Mouse (Mus musculus) hindbrain, postnatal 0 days (tissue): ENCODE results near the gene Tmem217. TPM values are rescaled to one million over a fixed set of nuclear protein-coding genes. Genes with fewer than 3 reads are reported as not detected.

Experiments used
- ATAC-seq: fragments of 200-750 bp; cut with Nextera tagmentation; 2 replicates; pipeline ENCODE4 v1.8.0; 2017; ENCODE audit warnings: mild to moderate bottlenecking, moderate TSS enrichment, moderate library complexity
- DNase-seq: peaks from one replicate; pipeline ENCODE4 v3.0.0-alpha.2; 2015; ENCODE audit warnings: low spot score
- H3K27ac ChIP-seq: fragments of 300-500 bp; sonication (generic); 2 replicates; pipeline ENCODE4 v1.5.1; 2014; ENCODE audit warnings: mild to moderate bottlenecking
- H3K27me3 ChIP-seq: fragments of 300-500 bp; sonication (generic); 2 replicates; pipeline ENCODE4 v1.6.1; 2014; ENCODE audit warnings: low read length, mixed read lengths; ENCODE audit not compliant: insufficient read depth
- H3K36me3 ChIP-seq: fragments of 300-500 bp; sonication (generic); 2 replicates; pipeline ENCODE4 v1.6.1; 2014; ENCODE audit warnings: low read length, mixed read lengths; ENCODE audit not compliant: insufficient read depth
- H3K4me1 ChIP-seq: fragments of 300-500 bp; sonication (generic); 2 replicates; pipeline ENCODE4 v1.6.1; 2014; ENCODE audit warnings: antibody characterized with exemption, low read length, mixed read lengths; ENCODE audit not compliant: insufficient read depth
- H3K4me2 ChIP-seq: fragments of 300-500 bp; sonication (generic); 2 replicates; pipeline ENCODE4 v1.6.1; 2014; ENCODE audit warnings: low read depth, mild to moderate bottlenecking, low read length, moderate library complexity, mixed read lengths
- H3K4me3 ChIP-seq: fragments of 300-500 bp; sonication (generic); 2 replicates; pipeline ENCODE4 v1.5.1; 2014; ENCODE audit warnings: low read length
- H3K9ac ChIP-seq: fragments of 300-500 bp; sonication (generic); replicated peaks from 2 replicates; pipeline ENCODE4 v1.6.1; 2014; ENCODE audit warnings: mild to moderate bottlenecking, low read length, moderate library complexity, mixed read lengths
- H3K9me3 ChIP-seq: fragments of 300-500 bp; sonication (generic); 2 replicates; pipeline ENCODE4 v1.6.1; 2016; ENCODE audit warnings: low read length, mixed read lengths
- CTCF ChIP-seq: IDR thresholded peaks from 2 replicates; pipeline ENCODE4 v1.5.1; 2016; ENCODE audit warnings: antibody characterized with exemption, control low read depth, low read depth
- WGBS: fragments of 180-500 bp; shearing (Covaris S2); extraction: QIAGEN DNeasy Blood & Tissue Kit; methylation state at CpG from one replicate; pipeline ENCODE4 v1.1.7; 2014; 5-methylcytosine and 5-hydroxymethylcytosine counted together
- polyA plus RNA-seq: library from polyadenylated mRNA; unstranded; fragments of >200 nt; fragmentation: Nextera tagmentation; extraction: Ambion mirVana; gene quantifications from 2 replicates; pipeline ENCODE4 v1.2.1, GENCODE M21; 2015
- total RNA-seq: library from RNA; depleted of rRNA; stranded (reverse); fragments of >200 nt; gene quantifications from 2 replicates; pipeline ENCODE4 v1.2.3, GENCODE M21; 2014

The Tmem217 gene
- total and polyA plus RNA-seq, 2 experiments from 2014 or later: 0.90 TPM; not detected in 1

GRCm38 (mm10) chr17:29589221-29589898 is 37.2 kb upstream of the Tmem217 start:
- DNase-seq (peak; percentile 77), ATAC-seq (peak; percentile 90)
- H3K36me3 ChIP-seq: peaks cover under 1% of the 10 kb centered on the region; the same call in 1 of the 2 replicates
- peak overlapping the region; percentile 69 for H3K27ac ChIP-seq
- H3K9ac ChIP-seq: no peak overlapping the region
- TF ChIP-seq CTCF: peak; percentile 25
- 23% methylated on average over 11 of the region's 11 CpGs for WGBS
- no peaks in the 10 kb centered on the region; the same call in 1 of the 2 replicates for H3K4me1 ChIP-seq
- H3K4me3 ChIP-seq: no peak overlapping the region
- no peaks in the 10 kb centered on the region for H3K9me3 ChIP-seq
- no peaks in the 10 kb centered on the region for H3K27me3 ChIP-seq
- H3K4me2 ChIP-seq: no peak overlapping the region

- H3K27me3 ChIP-seq: no peaks in the 10 kb centered on the region
Observed at GRCm38 (mm10) chr17:29586921-29587320, 34.7 kb upstream of the Tmem217 start.

GRCm38 (mm10) chr17:29585446-29585845 is 33.3 kb upstream of the Tmem217 start:
- ATAC-seq (no peak), DNase-seq (no peak)
- H3K27me3 ChIP-seq: no peaks in the 10 kb centered on the region
- WGBS: 89% methylated on average over 6 of the region's 6 CpGs
- H3K4me2 ChIP-seq: no peak overlapping the region
- no peak overlapping the region for H3K27ac ChIP-seq
- H3K4me3 ChIP-seq: no peak overlapping the region
- no peak overlapping the region for H3K9ac ChIP-seq
- H3K36me3 ChIP-seq: peaks cover 20% of the 10 kb centered on the region
- H3K4me1 ChIP-seq: no peaks in the 10 kb centered on the region; the same call in 1 of the 2 replicates
- TF ChIP-seq CTCF: no peak
- no peaks in the 10 kb centered on the region for H3K9me3 ChIP-seq

More at GRCm38 (mm10) chr17:29586921-29587320, 34.7 kb upstream of the Tmem217 start:
- H3K4me2 ChIP-seq: no peak overlapping the region
- no peak for TF ChIP-seq CTCF
- no peak overlapping the region for H3K27ac ChIP-seq
- H3K4me3 ChIP-seq: no peak overlapping the region
- H3K9ac ChIP-seq: no peak overlapping the region
- WGBS: 92% methylated on average over 9 of the region's 9 CpGs
- DNase-seq (no peak), ATAC-seq (no peak)
- no peaks in the 10 kb centered on the region for H3K9me3 ChIP-seq
- H3K36me3 ChIP-seq: peaks cover 14% of the 10 kb centered on the region
- H3K4me1 ChIP-seq: no peaks in the 10 kb centered on the region; the same call in 1 of the 2 replicates

GRCm38 (mm10) chr17:29584737-29585136 is 32.6 kb upstream of the Tmem217 start:
- H3K27me3 ChIP-seq: no peaks in the 10 kb centered on the region
- no peak overlapping the region for H3K27ac ChIP-seq
- H3K9ac ChIP-seq: no peak overlapping the region
- H3K36me3 ChIP-seq: peaks cover 24% of the 10 kb centered on the region
- no peak overlapping the region for H3K4me2 ChIP-seq
- H3K9me3 ChIP-seq: no peaks in the 10 kb centered on the region
- DNase-seq: no peak
- H3K4me3 ChIP-seq: no peak overlapping the region
- no peak for TF ChIP-seq CTCF
- 47% methylated on average over 3 of the region's 3 CpGs for WGBS
- no peaks in the 10 kb centered on the region; the same call in 1 of the 2 replicates for H3K4me1 ChIP-seq
- ATAC-seq: no peak

- Histone ChIP-seq H3K36me3 (peaks cover 29% of the 10 kb centered on the region), H3K9me3 (no peaks in the 10 kb centered on the region), H3K4me3 (no peak overlapping the region), H3K4me2 (no peak overlapping the region), H3K9ac (no peak overlapping the region), H3K4me1 (no peaks in the 10 kb centered on the region; the same call in 1 of the 2 replicates), H3K27ac (no peak overlapping the region), H3K27me3 (no peaks in the 10 kb centered on the region)
- ATAC-seq (no peak), DNase-seq (no peak)
- WGBS: 80% methylated on average over 5 of the region's 5 CpGs
- no peak for TF ChIP-seq CTCF
Observed at GRCm38 (mm10) chr17:29584306-29584705, 32.1 kb upstream of the Tmem217 start.

- Histone ChIP-seq H3K4me2 (no peak overlapping the region), H3K27me3 (no peaks in the 10 kb centered on the region), H3K9me3 (no peaks in the 10 kb centered on the region), H3K36me3 (peaks cover 35% of the 10 kb centered on the region), H3K4me1 (no peaks in the 10 kb centered on the region), H3K4me3 (no peak overlapping the region), H3K9ac (no peak overlapping the region), H3K27ac (no peak overlapping the region)
- DNase-seq (no peak), ATAC-seq (no peak)
- no peak for TF ChIP-seq CTCF
- 86% methylated on average over 5 of the region's 5 CpGs for WGBS
Observed at GRCm38 (mm10) chr17:29583569-29583968, 31.4 kb upstream of the Tmem217 start.

- H3K36me3 ChIP-seq: peaks cover 69% of the 10 kb centered on the region
Observed at GRCm38 (mm10) chr17:29579579-29580126, 27.5 kb upstream of the Tmem217 start.

More at GRCm38 (mm10) chr17:29579579-29580126, 27.5 kb upstream of the Tmem217 start:
- Histone ChIP-seq H3K9me3 (no peaks in the 10 kb centered on the region), H3K27me3 (no peaks in the 10 kb centered on the region), H3K27ac (no peak overlapping the region), H3K4me2 (no peak overlapping the region), H3K4me3 (no peak overlapping the region), H3K9ac (no peak overlapping the region), H3K4me1 (no peaks in the 10 kb centered on the region)
- TF ChIP-seq CTCF: no peak
- DNase-seq (no peak), ATAC-seq (no peak)
- 88% methylated on average over 4 of the region's 4 CpGs for WGBS
